Mouse (Mus musculus) ES-Bruce4 (cell line): ENCODE results near the gene Pde4d.

Source experiments
- CTCF ChIP-seq: IDR thresholded peaks from one replicate; pipeline ENCODE4 v1.8.1; 2011; ENCODE audit warnings: low read depth, low read length
- EP300 ChIP-seq: IDR thresholded peaks from 2 replicates; pipeline ENCODE4 v1.6.1; 2011; ENCODE audit warnings: low read depth, low read length; ENCODE audit not compliant: insufficient read depth
- POLR2A ChIP-seq: IDR thresholded peaks from one replicate; pipeline ENCODE4 v1.8.1; 2011; ENCODE audit warnings: low read length; ENCODE audit not compliant: insufficient read depth

GRCm38 (mm10) chr13:109121867-109122266 lies 672.1 kb downstream of the Pde4d start:
- no peak for TF ChIP-seq POLR2A
- TF ChIP-seq CTCF: no peak
- TF ChIP-seq EP300: no peak
